Mouse (Mus musculus) liver, embryonic 11.5 days (tissue): ENCODE measurements around the gene Lancl1. TPM values are rescaled to one million over a fixed set of nuclear protein-coding genes. Genes with fewer than 3 reads are reported as not detected.

Experiments
- ATAC-seq: fragments of 200-750 bp; cut with Nextera tagmentation; replicated peaks from 2 replicates; pipeline ENCODE4 v1.8.0; 2017; ENCODE audit warnings: moderate number of reproducible peaks, mild to moderate bottlenecking, moderate TSS enrichment, moderate library complexity; ENCODE audit not compliant: low FRiP score
- DNase-seq: peaks from one replicate; pipeline ENCODE4 v3.0.0-alpha.2; 2017; ENCODE audit warnings: low spot score
- H3K27ac ChIP-seq: fragments of 300-500 bp; sonication (generic); 2 replicates; pipeline ENCODE4 v1.5.1; 2014; ENCODE audit warnings: mild to moderate bottlenecking, low read depth, low read length, control low read depth
- H3K27me3 ChIP-seq: fragments of 300-500 bp; sonication (generic); replicated peaks from 2 replicates; pipeline ENCODE4 v1.6.1; 2014; ENCODE audit warnings: low read length, mixed read lengths; ENCODE audit not compliant: control insufficient read depth, insufficient read depth
- H3K36me3 ChIP-seq: fragments of 300-500 bp; sonication (generic); 2 replicates; pipeline ENCODE4 v1.6.1; 2014; ENCODE audit warnings: mild to moderate bottlenecking, low read length, moderate library complexity, mixed read lengths; ENCODE audit not compliant: control insufficient read depth, insufficient read depth
- H3K4me1 ChIP-seq: fragments of 300-500 bp; sonication (generic); replicated peaks from 2 replicates; pipeline ENCODE4 v1.6.1; 2014; ENCODE audit warnings: low read length, mixed read lengths; ENCODE audit not compliant: control insufficient read depth, insufficient read depth
- H3K4me2 ChIP-seq: fragments of 300-500 bp; sonication (generic); 2 replicates; pipeline ENCODE4 v1.6.1; 2014; ENCODE audit warnings: mild to moderate bottlenecking, control low read depth, moderate library complexity
- H3K4me3 ChIP-seq: fragments of 300-500 bp; sonication (generic); 2 replicates; pipeline ENCODE4 v1.5.1; 2014; ENCODE audit warnings: low read depth, low read length, control low read depth
- H3K9ac ChIP-seq: fragments of 300-500 bp; sonication (generic); 2 replicates; pipeline ENCODE4 v1.6.1; 2014; ENCODE audit warnings: low read depth, low read length, control low read depth
- H3K9me3 ChIP-seq: fragments of 300-500 bp; sonication (generic); 2 replicates; pipeline ENCODE4 v1.6.1; 2016; ENCODE audit warnings: low read length, inconsistent platforms, mixed read lengths; ENCODE audit not compliant: control insufficient read depth
- WGBS: fragments of 180-500 bp; shearing (Covaris S2); extraction: QIAGEN DNeasy Blood & Tissue Kit; methylation state at CpG from one replicate; pipeline ENCODE4 v1.1.7; 2014; 5-methylcytosine and 5-hydroxymethylcytosine counted together
- polyA plus RNA-seq: library from polyadenylated mRNA; unstranded; fragments of >200 nt; fragmentation: Nextera tagmentation; extraction: Ambion mirVana; gene quantifications from 2 replicates; pipeline ENCODE4 v1.2.1, GENCODE M21; 2014

Lancl1 gene
- polyA plus RNA-seq, 1 experiment from 2014 or later, result 49.0 TPM

GRCm38 (mm10) chr1:67052721-67053120 is 14.0 kb upstream of the Lancl1 start:
- H3K27ac ChIP-seq, result no peak overlapping the region
- no peaks in the 10 kb centered on the region for H3K4me1 ChIP-seq
- no peaks in the 10 kb centered on the region for H3K9me3 ChIP-seq
- H3K9ac ChIP-seq, result no peak overlapping the region
- no peak overlapping the region for H3K4me3 ChIP-seq
- WGBS, result 59% methylated on average over 4 of the region's 4 CpGs
- H3K27me3 ChIP-seq, result no peaks in the 10 kb centered on the region
- H3K36me3 ChIP-seq, result no peaks in the 10 kb centered on the region
- no peak overlapping the region for H3K4me2 ChIP-seq
- DNase-seq (no peak), ATAC-seq (no peak)

- no peak overlapping the region for H3K4me3 ChIP-seq
- H3K9me3 ChIP-seq, result no peaks in the 10 kb centered on the region
- H3K27me3 ChIP-seq, result no peaks in the 10 kb centered on the region
- WGBS, result 51% methylated on average over 1 of the region's 1 CpGs
- no peak overlapping the region for H3K9ac ChIP-seq
- H3K4me2 ChIP-seq, result no peak overlapping the region
- no peaks in the 10 kb centered on the region for H3K4me1 ChIP-seq
- no peak for DNase-seq
- no peak for ATAC-seq
- H3K27ac ChIP-seq, result no peak overlapping the region
- no peaks in the 10 kb centered on the region for H3K36me3 ChIP-seq
Observed at GRCm38 (mm10) chr1:67049600-67049999, 10.9 kb upstream of the Lancl1 start.

GRCm38 (mm10) chr1:67048696-67049095 is 10.0 kb upstream of the Lancl1 start:
- DNase-seq, result no peak
- Histone ChIP-seq H3K27ac (no peak overlapping the region), H3K4me2 (no peak overlapping the region), H3K4me3 (no peak overlapping the region), H3K4me1 (no peaks in the 10 kb centered on the region), H3K9ac (no peak overlapping the region), H3K9me3 (no peaks in the 10 kb centered on the region), H3K36me3 (no peaks in the 10 kb centered on the region), H3K27me3 (no peaks in the 10 kb centered on the region)
- 54% methylated on average over 4 of the region's 4 CpGs for WGBS
- ATAC-seq, result no peak

GRCm38 (mm10) chr1:67045100-67045499 is 6.4 kb upstream of the Lancl1 start:
- Histone ChIP-seq H3K4me3 (no peak overlapping the region), H3K4me1 (no peaks in the 10 kb centered on the region), H3K9me3 (no peaks in the 10 kb centered on the region), H3K27me3 (no peaks in the 10 kb centered on the region), H3K36me3 (no peaks in the 10 kb centered on the region), H3K4me2 (no peak overlapping the region), H3K9ac (no peak overlapping the region), H3K27ac (no peak overlapping the region)
- WGBS, result 61% methylated on average over 1 of the region's 1 CpGs
- peak; percentile 14 for DNase-seq
- no peak for ATAC-seq

GRCm38 (mm10) chr1:67042583-67042982 is 3.9 kb upstream of the Lancl1 start:
- peaks cover 6% of the 10 kb centered on the region; the same call in 1 of the 2 replicates for H3K4me1 ChIP-seq
- H3K9me3 ChIP-seq, result no peaks in the 10 kb centered on the region
- H3K4me2 ChIP-seq, result no peak overlapping the region
- no peaks in the 10 kb centered on the region for H3K36me3 ChIP-seq
- H3K4me3 ChIP-seq, result no peak overlapping the region
- WGBS, result 64% methylated on average over 7 of the region's 7 CpGs
- H3K27ac ChIP-seq, result no peak overlapping the region
- ATAC-seq, result no peak
- no peak overlapping the region for H3K9ac ChIP-seq
- no peak for DNase-seq
- no peaks in the 10 kb centered on the region for H3K27me3 ChIP-seq

- Histone ChIP-seq H3K9ac (peak overlapping the region; percentile 83), H3K9me3 (no peaks in the 10 kb centered on the region), H3K36me3 (no peaks in the 10 kb centered on the region; the same call in 1 of the 2 replicates), H3K4me2 (peak overlapping the region; percentile 86), H3K27me3 (no peaks in the 10 kb centered on the region), H3K4me3 (peak overlapping the region; percentile 86), H3K4me1 (peaks cover 6% of the 10 kb centered on the region; the same call in 1 of the 2 replicates), H3K27ac (no peak overlapping the region)
- 3% methylated on average over 5 of the region's 5 CpGs for WGBS
- DNase-seq, result no peak
- ATAC-seq, result peak; percentile 24; the same call in 1 of the 2 replicates
Observed at GRCm38 (mm10) chr1:67039083-67039482, 411 bp upstream of the Lancl1 start.

- no peaks in the 10 kb centered on the region for H3K27me3 ChIP-seq
- no peak overlapping the region for H3K9ac ChIP-seq
- no peak overlapping the region for H3K4me2 ChIP-seq
- H3K4me1 ChIP-seq, result peaks cover 6% of the 10 kb centered on the region; the same call in 1 of the 2 replicates
- no peak overlapping the region for H3K4me3 ChIP-seq
- no peaks in the 10 kb centered on the region for H3K9me3 ChIP-seq
- DNase-seq (no peak), ATAC-seq (no peak)
- no peak overlapping the region for H3K27ac ChIP-seq
- no peaks in the 10 kb centered on the region; the same call in 1 of the 2 replicates for H3K36me3 ChIP-seq
Observed at GRCm38 (mm10) chr1:67037198-67037597, 1.5 kb downstream of the Lancl1 start.

- Histone ChIP-seq H3K27me3 (no peaks in the 10 kb centered on the region), H3K9ac (no peak overlapping the region), H3K36me3 (peaks cover 2% of the 10 kb centered on the region; the same call in 1 of the 2 replicates), H3K4me3 (no peak overlapping the region), H3K27ac (no peak overlapping the region), H3K4me2 (no peak overlapping the region), H3K9me3 (no peaks in the 10 kb centered on the region), H3K4me1 (peaks cover 4% of the 10 kb centered on the region; the same call in 1 of the 2 replicates)
- 83% methylated on average over 7 of the region's 7 CpGs for WGBS
- DNase-seq (no peak), ATAC-seq (no peak)
Observed at GRCm38 (mm10) chr1:67033278-67033677, 5.4 kb downstream of the Lancl1 start.

- DNase-seq (no peak), ATAC-seq (no peak)
- Histone ChIP-seq H3K4me2 (no peak overlapping the region), H3K4me3 (no peak overlapping the region), H3K36me3 (peaks cover 2% of the 10 kb centered on the region; the same call in 1 of the 2 replicates), H3K27ac (no peak overlapping the region), H3K9ac (no peak overlapping the region), H3K27me3 (no peaks in the 10 kb centered on the region), H3K4me1 (no peaks in the 10 kb centered on the region), H3K9me3 (no peaks in the 10 kb centered on the region)
- 79% methylated on average over 6 of the region's 6 CpGs for WGBS
Observed at GRCm38 (mm10) chr1:67026927-67027511, 11.7 kb downstream of the Lancl1 start.
